Mouse (Mus musculus): Measurements from ENCODE around the gene Tmem150c.

Gene Tmem150c

GRCm38 (mm10) chr5:100108866-100109265 is 50.7 kb downstream of the Tmem150c start:
- H3K27me3 ChIP-seq (ENCODE audit: insufficient read depth, low read length), result no peaks in the 10 kb centered on the region
- no peak for TF ChIP-seq POU5F1 (IDR thresholded peaks at IDR 0.05; ENCODE audit: borderline replicate concordance, low read length)
- TF ChIP-seq CTCF (conservative IDR thresholded peaks at IDR 0.05; ENCODE audit: low read length), result no peak
- TF ChIP-seq NANOG (IDR thresholded peaks at IDR 0.05; ENCODE audit: borderline replicate concordance, low read length), result no peak
- H3K9me3 ChIP-seq (ENCODE audit: low read length), result no peaks in the 10 kb centered on the region
- H3K4me3 ChIP-seq (replicated peaks; ENCODE audit: low read length), result no peak overlapping the region
- no peaks in the 10 kb centered on the region for H3K36me3 ChIP-seq (ENCODE audit: insufficient read depth, low read length)
- no peaks in the 10 kb centered on the region for H3K4me1 ChIP-seq (replicated peaks; ENCODE audit: low read depth, low read length)

- TF ChIP-seq POU5F1 (IDR thresholded peaks at IDR 0.05; ENCODE audit: borderline replicate concordance, low read length) (no peak), NANOG (IDR thresholded peaks at IDR 0.05; ENCODE audit: borderline replicate concordance, low read length) (no peak), CTCF (conservative IDR thresholded peaks at IDR 0.05; ENCODE audit: low read length) (no peak)
- no peaks in the 10 kb centered on the region for H3K36me3 ChIP-seq (ENCODE audit: insufficient read depth, low read length)
- no peak overlapping the region for H3K4me3 ChIP-seq (replicated peaks; ENCODE audit: low read length)
- no peaks in the 10 kb centered on the region for H3K27me3 ChIP-seq (ENCODE audit: insufficient read depth, low read length)
- no peaks in the 10 kb centered on the region for H3K9me3 ChIP-seq (ENCODE audit: low read length)
- H3K4me1 ChIP-seq (replicated peaks; ENCODE audit: low read depth, low read length), result no peaks in the 10 kb centered on the region
Observed at GRCm38 (mm10) chr5:100102395-100102794, 57.2 kb downstream of the Tmem150c start.

- no peaks in the 10 kb centered on the region for H3K9me3 ChIP-seq (ENCODE audit: low read length)
- no peak overlapping the region for H3K4me3 ChIP-seq (replicated peaks; ENCODE audit: low read length)
- no peaks in the 10 kb centered on the region for H3K36me3 ChIP-seq (ENCODE audit: insufficient read depth, low read length)
- H3K27me3 ChIP-seq (ENCODE audit: insufficient read depth, low read length), result no peaks in the 10 kb centered on the region
- no peaks in the 10 kb centered on the region for H3K4me1 ChIP-seq (replicated peaks; ENCODE audit: low read depth, low read length)
- no peak for TF ChIP-seq POU5F1 (IDR thresholded peaks at IDR 0.05; ENCODE audit: borderline replicate concordance, low read length)
- no peak for TF ChIP-seq NANOG (IDR thresholded peaks at IDR 0.05; ENCODE audit: borderline replicate concordance, low read length)
- TF ChIP-seq CTCF (conservative IDR thresholded peaks at IDR 0.05; ENCODE audit: low read length), result no peak
Observed at GRCm38 (mm10) chr5:100097967-100098366, 61.6 kb downstream of the Tmem150c start.

- Histone ChIP-seq H3K9me3 (ENCODE audit: low read length) (no peaks in the 10 kb centered on the region), H3K27me3 (ENCODE audit: insufficient read depth, low read length) (peaks cover 4% of the 10 kb centered on the region; the same call in 1 of the 2 replicates), H3K4me1 (replicated peaks; ENCODE audit: low read depth, low read length) (peaks cover 3% of the 10 kb centered on the region; the same call in 1 of the 2 replicates), H3K36me3 (ENCODE audit: insufficient read depth, low read length) (no peaks in the 10 kb centered on the region), H3K4me3 (replicated peaks; ENCODE audit: low read length) (no peak overlapping the region)
- TF ChIP-seq CTCF (conservative IDR thresholded peaks at IDR 0.05; ENCODE audit: low read length) (no peak), POU5F1 (IDR thresholded peaks at IDR 0.05; ENCODE audit: borderline replicate concordance, low read length) (no peak)
Observed at GRCm38 (mm10) chr5:100096955-100097354, 62.7 kb downstream of the Tmem150c start.

GRCm38 (mm10) chr5:100091602-100092001 is 68.0 kb downstream of the Tmem150c start:
- H3K9me3 ChIP-seq (ENCODE audit: low read length), result no peaks in the 10 kb centered on the region
- peaks cover 11% of the 10 kb centered on the region; the same call in 1 of the 2 replicates for H3K4me1 ChIP-seq (replicated peaks; ENCODE audit: low read depth, low read length)

GRCm38 (mm10) chr5:100091263-100091594 is 68.4 kb downstream of the Tmem150c start:
- no peaks in the 10 kb centered on the region for H3K9me3 ChIP-seq (ENCODE audit: low read length)
- H3K4me1 ChIP-seq (replicated peaks; ENCODE audit: low read depth, low read length), result peaks cover 11% of the 10 kb centered on the region; the same call in 1 of the 2 replicates
- TF ChIP-seq CTCF (conservative IDR thresholded peaks at IDR 0.05; ENCODE audit: low read length), result no peak
- no peaks in the 10 kb centered on the region for H3K36me3 ChIP-seq (ENCODE audit: insufficient read depth, low read length)
- peaks cover 12% of the 10 kb centered on the region; the same call in 1 of the 2 replicates for H3K27me3 ChIP-seq (ENCODE audit: insufficient read depth, low read length)
- no peak overlapping the region for H3K4me3 ChIP-seq (replicated peaks; ENCODE audit: low read length)

More at GRCm38 (mm10) chr5:100091602-100092001, 68.0 kb downstream of the Tmem150c start:
- TF ChIP-seq NANOG (IDR thresholded peaks at IDR 0.05; ENCODE audit: borderline replicate concordance, low read length), result no peak
- TF ChIP-seq POU5F1 (IDR thresholded peaks at IDR 0.05; ENCODE audit: borderline replicate concordance, low read length), result no peak
- TF ChIP-seq CTCF (conservative IDR thresholded peaks at IDR 0.05; ENCODE audit: low read length), result no peak
- Histone ChIP-seq H3K27me3 (ENCODE audit: insufficient read depth, low read length) (peaks cover 12% of the 10 kb centered on the region; the same call in 1 of the 2 replicates), H3K36me3 (ENCODE audit: insufficient read depth, low read length) (no peaks in the 10 kb centered on the region), H3K4me3 (replicated peaks; ENCODE audit: low read length) (no peak overlapping the region; the same call in 1 of the 2 replicates)

- no peak overlapping the region for H3K4me3 ChIP-seq (replicated peaks; ENCODE audit: low read length)
- H3K27me3 ChIP-seq (ENCODE audit: insufficient read depth, low read length), result peaks cover 12% of the 10 kb centered on the region; the same call in 1 of the 2 replicates
- no peaks in the 10 kb centered on the region for H3K36me3 ChIP-seq (ENCODE audit: insufficient read depth, low read length)
- no peaks in the 10 kb centered on the region for H3K9me3 ChIP-seq (ENCODE audit: low read length)
- TF ChIP-seq NANOG (IDR thresholded peaks at IDR 0.05; ENCODE audit: borderline replicate concordance, low read length), result no peak
- TF ChIP-seq CTCF (conservative IDR thresholded peaks at IDR 0.05; ENCODE audit: low read length), result no peak
- TF ChIP-seq POU5F1 (IDR thresholded peaks at IDR 0.05; ENCODE audit: borderline replicate concordance, low read length), result no peak
- peaks cover 11% of the 10 kb centered on the region; the same call in 1 of the 2 replicates for H3K4me1 ChIP-seq (replicated peaks; ENCODE audit: low read depth, low read length)
Observed at GRCm38 (mm10) chr5:100090515-100091262, 68.9 kb downstream of the Tmem150c start.

- no peaks in the 10 kb centered on the region for H3K4me1 ChIP-seq (replicated peaks; ENCODE audit: low read depth, low read length)
- no peaks in the 10 kb centered on the region for H3K36me3 ChIP-seq (ENCODE audit: insufficient read depth, low read length)
- TF ChIP-seq NANOG (IDR thresholded peaks at IDR 0.05; ENCODE audit: borderline replicate concordance, low read length) (no peak), CTCF (conservative IDR thresholded peaks at IDR 0.05; ENCODE audit: low read length) (no peak), POU5F1 (IDR thresholded peaks at IDR 0.05; ENCODE audit: borderline replicate concordance, low read length) (no peak)
- peaks cover 11% of the 10 kb centered on the region for H3K27me3 ChIP-seq (ENCODE audit: insufficient read depth, low read length)
- no peaks in the 10 kb centered on the region for H3K9me3 ChIP-seq (ENCODE audit: low read length)
- H3K4me3 ChIP-seq (replicated peaks; ENCODE audit: low read length), result no peak overlapping the region
Observed at GRCm38 (mm10) chr5:100085097-100085496, 74.5 kb downstream of the Tmem150c start.
